Mouse (Mus musculus): ENCODE measurements around the gene Grik5. TPM values are rescaled to one million over a fixed set of nuclear protein-coding genes. Genes with fewer than 3 reads are reported as not detected.

Gene Grik5
- polyA plus RNA-seq, 1 experiment: not detected

- H3K4me1 ChIP-seq (ENCODE audit: control insufficient read depth, insufficient read depth, low read length): peaks cover 8% of the 10 kb centered on the region
- no peak for TF ChIP-seq CTCF (IDR thresholded peaks at IDR 0.05; ENCODE audit: insufficient read depth, low read depth, low read length)
- TF ChIP-seq POLR2A (IDR thresholded peaks at IDR 0.05; ENCODE audit: insufficient read depth, low read depth, low read length): no peak
- 48% methylated on average over 3 of the region's 3 CpGs for WGBS
- no peak overlapping the region for H3K27ac ChIP-seq (ENCODE audit: insufficient read depth, low read depth, low read length)
- H3K4me3 ChIP-seq (ENCODE audit: insufficient read depth, low read depth, low read length): no peak overlapping the region
These were observed 14.5 kb upstream of the Grik5 start for GRCm38 (mm10) chr7:25086656-25087055.

DNA sequence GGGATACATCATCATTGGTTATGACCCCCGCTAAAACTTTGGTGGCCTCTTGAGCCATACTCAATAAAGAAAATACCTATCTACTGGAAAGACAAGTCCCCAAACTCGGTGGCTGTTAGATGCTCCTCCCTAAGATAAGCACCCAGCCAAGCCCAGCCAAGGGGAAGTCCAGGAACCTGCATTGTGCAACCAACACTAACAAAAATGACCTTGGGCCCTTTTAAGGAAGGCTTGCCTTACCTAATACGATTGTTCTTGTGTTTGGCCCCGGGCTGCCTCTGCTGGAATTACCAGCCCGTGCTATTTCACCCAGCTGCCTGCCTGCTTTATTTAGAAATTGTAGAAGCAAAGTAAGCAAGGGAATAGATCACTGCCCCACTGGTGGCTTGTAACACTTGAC is 12.5 kb upstream of the Grik5 start:
- no peak for TF ChIP-seq CTCF (IDR thresholded peaks at IDR 0.05; ENCODE audit: insufficient read depth, low read depth, low read length)
- TF ChIP-seq POLR2A (IDR thresholded peaks at IDR 0.05; ENCODE audit: insufficient read depth, low read depth, low read length): no peak
- no peak overlapping the region for H3K4me3 ChIP-seq (ENCODE audit: insufficient read depth, low read depth, low read length)
- no peak overlapping the region for H3K27ac ChIP-seq (ENCODE audit: insufficient read depth, low read depth, low read length)
- WGBS: 55% methylated on average over 5 of the region's 5 CpGs
- H3K4me1 ChIP-seq (ENCODE audit: control insufficient read depth, insufficient read depth, low read length): peaks cover 14% of the 10 kb centered on the region

DNA sequence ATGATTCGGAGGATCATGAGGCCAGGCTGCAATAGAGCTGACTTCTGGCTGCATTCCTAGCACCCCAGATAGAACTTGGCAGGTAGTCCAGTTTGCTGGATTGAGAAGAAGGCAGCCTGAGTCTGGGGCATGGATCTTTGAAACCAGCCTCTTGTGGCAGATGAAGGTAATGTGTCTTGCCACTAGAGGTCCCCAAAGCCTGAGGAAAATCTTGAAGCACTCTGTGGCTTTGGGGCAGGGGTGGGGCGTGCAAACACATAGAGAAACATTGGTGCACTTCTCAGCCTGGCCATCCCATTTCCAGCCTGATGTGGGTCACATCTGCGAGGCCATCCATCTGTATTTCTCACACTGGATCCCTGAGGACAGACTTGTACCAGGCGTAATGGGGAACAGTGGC is 10.4 kb upstream of the Grik5 start:
- no peak overlapping the region for H3K27ac ChIP-seq (ENCODE audit: insufficient read depth, low read depth, low read length)
- WGBS: 64% methylated on average over 4 of the region's 4 CpGs
- H3K4me1 ChIP-seq (ENCODE audit: control insufficient read depth, insufficient read depth, low read length): peaks cover 18% of the 10 kb centered on the region
- TF ChIP-seq CTCF (IDR thresholded peaks at IDR 0.05; ENCODE audit: insufficient read depth, low read depth, low read length): peak; percentile 40
- TF ChIP-seq POLR2A (IDR thresholded peaks at IDR 0.05; ENCODE audit: insufficient read depth, low read depth, low read length): no peak
- H3K4me3 ChIP-seq (ENCODE audit: insufficient read depth, low read depth, low read length): no peak overlapping the region

- peaks cover 19% of the 10 kb centered on the region for H3K4me1 ChIP-seq (ENCODE audit: control insufficient read depth, insufficient read depth, low read length)
- no peak overlapping the region for H3K27ac ChIP-seq (ENCODE audit: insufficient read depth, low read depth, low read length)
- 91% methylated on average over 13 of the region's 13 CpGs for WGBS
- no peak overlapping the region for H3K4me3 ChIP-seq (ENCODE audit: insufficient read depth, low read depth, low read length)
- TF ChIP-seq POLR2A (IDR thresholded peaks at IDR 0.05; ENCODE audit: insufficient read depth, low read depth, low read length): no peak
- no peak for TF ChIP-seq CTCF (IDR thresholded peaks at IDR 0.05; ENCODE audit: insufficient read depth, low read depth, low read length)
These were observed 8.3 kb upstream of the Grik5 start for GRCm38 (mm10) chr7:25080431-25080830.

DNA sequence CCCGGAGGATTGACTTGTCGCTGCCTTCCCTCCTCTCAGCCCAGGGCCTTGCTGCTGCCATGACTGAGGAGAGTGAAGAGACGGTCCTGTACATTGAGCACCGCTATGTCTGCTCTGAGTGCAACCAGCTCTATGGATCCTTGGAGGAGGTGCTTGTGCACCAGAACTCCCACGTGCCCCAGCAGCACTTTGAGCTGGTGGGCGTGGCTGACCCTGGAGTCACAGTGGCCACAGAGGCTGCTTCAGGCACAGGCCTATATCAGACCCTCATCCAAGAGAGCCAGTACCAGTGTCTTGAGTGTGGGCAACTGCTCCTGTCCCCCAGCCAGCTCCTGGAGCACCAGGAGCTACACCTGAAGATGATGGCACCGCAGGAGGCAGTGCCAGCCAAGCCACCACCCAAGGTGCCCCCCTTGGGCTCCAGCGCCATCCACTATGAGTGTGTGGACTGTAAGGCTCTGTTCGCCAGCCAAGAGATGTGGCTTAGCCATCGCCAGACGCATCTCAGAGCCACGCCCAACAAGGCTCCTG is 7.4 kb upstream of the Grik5 start:
- TF ChIP-seq POLR2A (IDR thresholded peaks at IDR 0.05; ENCODE audit: insufficient read depth, low read depth, low read length): no peak
- no peak for TF ChIP-seq CTCF (IDR thresholded peaks at IDR 0.05; ENCODE audit: insufficient read depth, low read depth, low read length)
- Histone ChIP-seq H3K27ac (ENCODE audit: insufficient read depth, low read depth, low read length) (no peak overlapping the region), H3K4me1 (ENCODE audit: control insufficient read depth, insufficient read depth, low read length) (peaks cover 20% of the 10 kb centered on the region), H3K4me3 (ENCODE audit: insufficient read depth, low read depth, low read length) (no peak overlapping the region)
- 73% methylated on average over 12 of the region's 12 CpGs for WGBS

- Histone ChIP-seq H3K4me3 (ENCODE audit: insufficient read depth, low read depth, low read length) (peak overlapping the region; percentile 88), H3K27ac (ENCODE audit: insufficient read depth, low read depth, low read length) (peak overlapping the region; percentile 56; the same call in 1 of the 2 replicates), H3K4me1 (ENCODE audit: control insufficient read depth, insufficient read depth, low read length) (peaks cover 32% of the 10 kb centered on the region)
- TF ChIP-seq CTCF (IDR thresholded peaks at IDR 0.05; ENCODE audit: insufficient read depth, low read depth, low read length) (no peak), POLR2A (IDR thresholded peaks at IDR 0.05; ENCODE audit: insufficient read depth, low read depth, low read length) (no peak)
- 1% methylated on average over 33 of the region's 33 CpGs for WGBS
These were observed 5.2 kb upstream of the Grik5 start for GRCm38 (mm10) chr7:25077414-25077755.

GRCm38 (mm10) chr7:25076663-25077413 is 4.7 kb upstream of the Grik5 start:
- peaks cover 30% of the 10 kb centered on the region for H3K4me1 ChIP-seq (ENCODE audit: control insufficient read depth, insufficient read depth, low read length)
- peak overlapping the region; percentile 88 for H3K4me3 ChIP-seq (ENCODE audit: insufficient read depth, low read depth, low read length)
- WGBS: under 1% methylated on average over 56 of the region's 56 CpGs
- peak overlapping the region; percentile 96 for H3K27ac ChIP-seq (ENCODE audit: insufficient read depth, low read depth, low read length)
- TF ChIP-seq CTCF (IDR thresholded peaks at IDR 0.05; ENCODE audit: insufficient read depth, low read depth, low read length) (no peak; the same call in 1 of the 2 replicates), POLR2A (IDR thresholded peaks at IDR 0.05; ENCODE audit: insufficient read depth, low read depth, low read length) (peak; percentile 65)

DNA sequence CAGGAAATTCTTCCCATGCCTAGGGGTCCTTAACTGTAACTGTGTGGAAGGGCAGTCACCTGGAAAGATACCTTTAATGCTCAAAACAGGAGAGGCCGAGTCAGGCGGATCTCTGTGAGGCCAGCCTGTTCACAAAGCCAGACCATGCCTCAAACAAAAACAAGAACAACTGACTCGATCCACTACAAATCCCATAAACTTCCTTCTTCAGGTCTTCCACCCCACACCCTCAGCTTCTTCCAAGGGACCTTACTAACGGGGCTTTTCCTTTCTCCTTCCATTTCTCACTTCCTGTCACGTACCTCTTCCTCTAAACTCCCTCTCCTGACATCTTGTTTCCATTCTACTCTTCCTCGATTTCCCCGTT is 4.1 kb upstream of the Grik5 start:
- H3K4me3 ChIP-seq (ENCODE audit: insufficient read depth, low read depth, low read length): peak overlapping the region; percentile 49
- 14% methylated on average over 7 of the region's 7 CpGs for WGBS
- peak overlapping the region; percentile 96 for H3K27ac ChIP-seq (ENCODE audit: insufficient read depth, low read depth, low read length)
- TF ChIP-seq CTCF (IDR thresholded peaks at IDR 0.05; ENCODE audit: insufficient read depth, low read depth, low read length) (no peak), POLR2A (IDR thresholded peaks at IDR 0.05; ENCODE audit: insufficient read depth, low read depth, low read length) (no peak)
- H3K4me1 ChIP-seq (ENCODE audit: control insufficient read depth, insufficient read depth, low read length): peaks cover 30% of the 10 kb centered on the region

- Histone ChIP-seq H3K4me1 (ENCODE audit: control insufficient read depth, insufficient read depth, low read length) (peaks cover 35% of the 10 kb centered on the region), H3K4me3 (ENCODE audit: insufficient read depth, low read depth, low read length) (no peak overlapping the region), H3K27ac (ENCODE audit: insufficient read depth, low read depth, low read length) (peak overlapping the region; percentile 91)
- TF ChIP-seq CTCF (IDR thresholded peaks at IDR 0.05; ENCODE audit: insufficient read depth, low read depth, low read length) (no peak), POLR2A (IDR thresholded peaks at IDR 0.05; ENCODE audit: insufficient read depth, low read depth, low read length) (no peak)
- WGBS: 25% methylated on average over 8 of the region's 8 CpGs
These were observed 1.8 kb upstream of the Grik5 start for GRCm38 (mm10) chr7:25073924-25074323.

Measured in olfactory bulb, adult 2 months (tissue).